Mouse (Mus musculus): Measurements from ENCODE around the gene Zscan26. TPM values are rescaled to one million over a fixed set of nuclear protein-coding genes. Genes with fewer than 3 reads are reported as not detected.
"Not testable (repeated sequence)": the region's sequence is repeated elsewhere in the genome, so short reads cannot be mapped to it uniquely, and the experiment has no call there.

Gene Zscan26
- total and polyA plus RNA-seq, 3 experiments = 14.8 to 21.8 (median 21.8) TPM

DNA sequence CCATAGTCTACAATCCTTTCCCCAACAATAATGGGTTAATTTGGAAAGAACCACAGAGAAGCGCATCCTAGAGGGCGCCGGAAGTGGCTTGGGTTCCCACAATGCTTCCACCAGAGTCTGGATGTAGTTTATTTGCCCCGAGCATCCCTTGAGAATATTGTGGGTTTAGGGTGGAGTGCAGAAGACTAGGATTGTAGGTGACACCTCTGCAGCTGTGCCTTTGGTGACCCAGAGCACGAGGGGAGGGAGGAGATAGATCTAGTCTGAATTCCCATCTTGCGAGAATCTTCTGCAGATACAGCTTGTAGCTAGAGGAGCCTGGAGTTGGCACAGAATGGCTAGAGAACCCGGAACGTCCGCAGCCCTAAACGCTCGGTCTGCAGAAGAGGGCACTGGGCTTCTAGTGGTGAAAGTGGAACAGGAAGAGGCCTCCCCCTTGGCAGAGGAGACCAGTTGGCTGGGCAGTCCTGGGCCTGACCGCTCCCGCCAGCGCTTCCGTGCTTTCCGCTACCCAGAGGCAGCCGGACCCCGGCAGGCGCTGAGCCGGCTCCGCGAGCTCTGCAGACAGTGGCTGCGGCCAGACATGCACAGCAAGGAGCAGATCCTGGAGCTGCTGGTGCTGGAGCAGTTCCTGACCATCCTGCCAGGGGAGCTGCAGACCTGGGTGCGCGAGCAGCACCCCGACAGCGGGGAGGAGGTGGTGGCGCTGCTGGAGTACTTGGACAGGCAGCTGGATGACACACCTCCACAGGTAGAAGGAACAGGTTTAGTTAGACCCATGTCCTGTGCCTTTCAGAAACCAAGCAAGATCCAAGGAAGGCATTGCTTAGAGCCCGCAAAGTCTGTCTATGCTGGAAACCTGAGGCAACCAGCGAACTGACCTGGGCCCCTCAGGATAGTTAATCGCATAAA lies 25.5 kb upstream of the Zscan26 start, which contains the start of the genes Zkscan4 and Gm10065:
Gene Zkscan4 (plus strand): TSS at position 149 of the 912 bp plus-strand sequence.
Gene Gm10065 (minus strand): TSS at position 683 of the 912 bp plus-strand sequence.
- intact Hi-C loops (cut with DNase I) = loop anchor here (2.0 to 5.0 kb wide), 3 partner anchors 26 to 53 kb away; partner anchors contain the start of genes Zkscan8 and Zscan26
- H3K79me2 ChIP-seq (replicated peaks; ENCODE audit: control insufficient read depth, insufficient read depth, low read length); H3K27me3 ChIP-seq (ENCODE audit: control insufficient read depth, insufficient read depth, low read length); H3K36me3 ChIP-seq (ENCODE audit: control insufficient read depth, insufficient read depth, low read length); H3K4me1 ChIP-seq (ENCODE audit: control insufficient read depth, insufficient read depth, low read length): not testable (repeated sequence)
- Histone ChIP-seq H3K4me3 (peak within 1 kb of the TSS; percentile 62), H3K27ac (peak within 1 kb of the TSS; percentile 74), H3K9ac (ENCODE audit: low read depth, low read length) (peak within 1 kb of the TSS; percentile 47)
- WGBS = 7% methylated on average over 31 of the region's 31 CpGs
- peak; percentile 52 for TF ChIP-seq POLR2A (IDR thresholded peaks at IDR 0.05; ENCODE audit: insufficient read depth, low read depth, low read length)
- peak; percentile 66 to 69 for DNase-seq

DNA sequence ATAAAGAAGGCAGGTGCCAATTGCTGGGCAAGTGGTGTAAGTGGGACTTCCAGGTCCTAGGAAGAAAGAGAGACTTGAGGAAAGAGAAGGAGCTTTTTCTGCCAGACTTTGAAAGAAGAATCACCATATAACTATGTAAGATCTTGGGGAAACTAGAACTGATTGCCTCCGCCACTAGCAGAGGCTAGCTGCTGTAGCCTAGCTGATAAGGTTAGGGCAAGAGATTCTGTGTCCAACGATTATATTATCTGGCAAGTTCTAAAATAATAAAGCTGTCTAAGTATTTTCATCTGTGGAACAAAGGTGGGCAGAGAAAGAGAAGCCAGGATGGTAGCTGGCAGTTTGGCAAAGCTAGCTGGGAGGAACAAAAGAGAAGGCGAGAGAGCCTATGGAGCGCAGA lies 18.9 kb upstream of the Zscan26 start:
- no peak for DNase-seq
- intact Hi-C loops (cut with DNase I) = no loop called here
- Histone ChIP-seq H3K4me3 (no peak overlapping the region), H3K4me1 (ENCODE audit: control insufficient read depth, insufficient read depth, low read length) (no peaks in the 10 kb centered on the region; the same call in 1 of the 2 replicates), H3K9ac (ENCODE audit: low read depth, low read length) (no peak overlapping the region), H3K27ac (no peak overlapping the region), H3K36me3 (ENCODE audit: control insufficient read depth, insufficient read depth, low read length) (no peaks in the 10 kb centered on the region), H3K79me2 (replicated peaks; ENCODE audit: control insufficient read depth, insufficient read depth, low read length) (no peaks in the 10 kb centered on the region), H3K27me3 (ENCODE audit: control insufficient read depth, insufficient read depth, low read length) (no peaks in the 10 kb centered on the region)
- no peak for TF ChIP-seq CTCF (IDR thresholded peaks at IDR 0.05)
- no peak for TF ChIP-seq POLR2A (IDR thresholded peaks at IDR 0.05; ENCODE audit: insufficient read depth, low read depth, low read length)
- no peak for TF ChIP-seq EP300 (IDR thresholded peaks at IDR 0.05; ENCODE audit: insufficient read depth, low read depth, low read length)
- 36% methylated on average over 4 of the region's 4 CpGs for WGBS

DNA sequence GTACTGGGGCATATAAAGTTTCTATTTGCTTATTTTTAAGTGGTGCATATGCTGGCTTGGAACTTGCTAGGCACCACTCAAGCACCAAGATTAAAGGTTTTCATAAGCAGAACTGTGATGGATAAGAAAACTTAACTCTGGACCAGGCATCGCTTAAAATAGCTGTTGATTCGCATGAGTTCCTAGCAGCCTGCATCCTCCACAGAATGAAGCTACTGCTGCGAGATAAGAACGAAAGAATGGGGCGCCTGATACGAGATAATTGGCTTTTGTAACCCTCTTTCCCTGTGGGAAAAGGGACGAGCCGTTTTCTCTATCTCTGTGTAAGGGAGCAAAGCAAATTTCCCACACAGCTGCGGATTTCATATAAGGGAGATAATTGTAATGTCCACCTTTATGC lies 15.6 kb upstream of the Zscan26 start:
- H3K9ac ChIP-seq (ENCODE audit: low read depth, low read length) = no peak overlapping the region
- TF ChIP-seq EP300 (IDR thresholded peaks at IDR 0.05; ENCODE audit: insufficient read depth, low read depth, low read length) = no peak
- TF ChIP-seq POLR2A (IDR thresholded peaks at IDR 0.05; ENCODE audit: insufficient read depth, low read depth, low read length) = no peak
- no peak for TF ChIP-seq CTCF (IDR thresholded peaks at IDR 0.05)
- no peak overlapping the region; the same call in 1 of the 2 replicates for H3K4me3 ChIP-seq
- no peaks in the 10 kb centered on the region for H3K27me3 ChIP-seq (ENCODE audit: control insufficient read depth, insufficient read depth, low read length)
- no peaks in the 10 kb centered on the region for H3K36me3 ChIP-seq (ENCODE audit: control insufficient read depth, insufficient read depth, low read length)
- H3K79me2 ChIP-seq (replicated peaks; ENCODE audit: control insufficient read depth, insufficient read depth, low read length) = no peaks in the 10 kb centered on the region
- no peaks in the 10 kb centered on the region; the same call in 1 of the 2 replicates for H3K4me1 ChIP-seq (ENCODE audit: control insufficient read depth, insufficient read depth, low read length)
- no peak overlapping the region for H3K27ac ChIP-seq
- DNase-seq = no peak
- intact Hi-C loops (cut with DNase I) = loop anchor here (5.0 kb wide), 2 partner anchors 67 to 107 kb away; partner anchors contain the start of genes Zkscan3 and Zscan12
- WGBS = 23% methylated on average over 9 of the region's 9 CpGs

DNA sequence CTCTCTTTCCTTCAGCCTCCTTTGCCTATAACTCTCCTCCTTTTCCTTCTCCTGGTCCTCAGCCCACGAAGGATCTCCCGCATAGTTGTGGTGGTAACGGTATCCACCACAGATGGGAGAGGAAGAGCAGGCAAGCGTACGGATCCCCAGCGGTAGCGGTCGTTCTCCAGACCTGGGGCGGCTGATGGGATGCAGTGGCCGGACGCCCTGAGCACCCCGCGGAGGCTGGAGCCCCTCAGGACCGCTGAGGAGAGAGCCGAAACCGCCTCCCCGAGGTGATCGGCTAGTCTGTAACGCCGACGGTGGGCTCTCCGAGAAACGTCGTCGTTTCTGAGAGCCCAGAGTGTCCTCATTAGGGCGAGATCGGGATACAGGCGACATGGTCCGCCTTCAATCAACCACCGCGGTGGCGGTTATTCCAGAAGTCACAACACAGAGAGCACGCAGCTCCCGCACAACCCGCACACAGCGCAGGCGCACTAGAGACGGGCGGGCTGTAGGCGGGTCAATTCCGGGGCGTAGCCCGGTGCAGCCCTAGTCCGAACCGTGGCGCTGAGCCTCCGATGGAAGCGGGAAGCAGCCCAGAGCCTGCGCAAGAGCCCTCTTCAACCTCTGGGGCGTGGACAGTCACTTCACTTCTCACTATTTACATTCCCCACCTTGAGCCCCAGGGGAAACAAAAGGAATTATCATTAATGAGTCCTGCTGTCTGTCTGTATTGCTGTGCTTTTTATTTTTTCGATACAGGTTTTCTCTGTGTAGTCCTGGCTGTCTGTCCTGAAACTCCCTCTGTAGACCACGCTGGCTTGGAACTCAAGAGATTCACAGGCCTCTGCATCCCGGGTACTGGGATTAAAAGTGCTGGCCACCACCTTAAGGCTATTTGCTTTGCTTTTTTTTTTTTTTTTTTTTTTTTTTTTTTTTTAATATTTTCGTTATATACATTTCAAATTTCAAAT lies 14.8 kb upstream of the Zscan26 start, which contains the start of gene Nkapl:
Gene Nkapl (minus strand): TSS at position 449 of the 959 bp plus-strand sequence.
- Histone ChIP-seq H3K4me3 (peak within 1 kb of the TSS; percentile 64), H3K4me1 (ENCODE audit: control insufficient read depth, insufficient read depth, low read length) (no peaks in the 10 kb centered on the region; the same call in 1 of the 2 replicates), H3K27me3 (ENCODE audit: control insufficient read depth, insufficient read depth, low read length) (no peaks in the 10 kb centered on the region), H3K9ac (ENCODE audit: low read depth, low read length) (peak within 1 kb of the TSS; percentile 57), H3K27ac (peak within 1 kb of the TSS; percentile 70), H3K36me3 (ENCODE audit: control insufficient read depth, insufficient read depth, low read length) (no peaks in the 10 kb centered on the region), H3K79me2 (replicated peaks; ENCODE audit: control insufficient read depth, insufficient read depth, low read length) (no peaks in the 10 kb centered on the region)
- WGBS = under 1% methylated on average over 54 of the region's 54 CpGs
- no peak for TF ChIP-seq EP300 (IDR thresholded peaks at IDR 0.05; ENCODE audit: insufficient read depth, low read depth, low read length)
- TF ChIP-seq POLR2A (IDR thresholded peaks at IDR 0.05; ENCODE audit: insufficient read depth, low read depth, low read length) = peak; percentile 89
- TF ChIP-seq CTCF (IDR thresholded peaks at IDR 0.05) = peak; percentile 17; the same call in 1 of the 2 replicates
- peak; percentile 87 to 90 for DNase-seq
- intact Hi-C loops (cut with DNase I) = loop anchor here (5.0 kb wide), 2 partner anchors 66 to 106 kb away; partner anchors contain the start of genes Zkscan3 and Zscan12

DNA sequence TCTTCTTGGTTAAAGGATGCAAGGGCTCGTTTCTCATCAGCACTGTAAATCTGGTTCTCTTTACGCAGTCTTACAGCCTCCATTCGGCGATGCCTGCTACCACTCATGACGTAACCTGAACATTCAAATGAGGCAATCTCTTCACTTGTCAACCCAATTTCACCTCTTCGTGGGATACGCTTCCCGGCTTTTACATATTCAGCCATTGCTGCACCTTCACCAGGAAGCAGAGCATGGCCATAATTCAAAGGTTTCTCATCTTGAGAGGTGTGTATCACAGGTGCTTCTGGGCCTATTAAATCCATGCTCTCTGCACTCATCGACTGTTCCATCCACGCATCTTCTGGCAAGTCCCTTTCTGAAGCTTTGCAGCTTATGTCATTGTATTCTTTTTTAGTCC lies 13.8 kb upstream of the Zscan26 start:
- H3K4me1 ChIP-seq (ENCODE audit: control insufficient read depth, insufficient read depth, low read length) = no peaks in the 10 kb centered on the region; the same call in 1 of the 2 replicates
- intact Hi-C loops (cut with DNase I) = loop anchor here (5.0 kb wide), 2 partner anchors 65 to 105 kb away; partner anchors contain the start of genes Zkscan3 and Zscan12
- H3K79me2 ChIP-seq (replicated peaks; ENCODE audit: control insufficient read depth, insufficient read depth, low read length) = no peaks in the 10 kb centered on the region
- H3K4me3 ChIP-seq = no peak overlapping the region
- 87% methylated on average over 10 of the region's 10 CpGs for WGBS
- H3K36me3 ChIP-seq (ENCODE audit: control insufficient read depth, insufficient read depth, low read length) = no peaks in the 10 kb centered on the region
- no peaks in the 10 kb centered on the region for H3K27me3 ChIP-seq (ENCODE audit: control insufficient read depth, insufficient read depth, low read length)
- TF ChIP-seq POLR2A (IDR thresholded peaks at IDR 0.05; ENCODE audit: insufficient read depth, low read depth, low read length) = no peak
- TF ChIP-seq CTCF (IDR thresholded peaks at IDR 0.05) = no peak
- no peak for TF ChIP-seq EP300 (IDR thresholded peaks at IDR 0.05; ENCODE audit: insufficient read depth, low read depth, low read length)
- DNase-seq = no peak
- no peak overlapping the region for H3K9ac ChIP-seq (ENCODE audit: low read depth, low read length)
- H3K27ac ChIP-seq = no peak overlapping the region

DNA sequence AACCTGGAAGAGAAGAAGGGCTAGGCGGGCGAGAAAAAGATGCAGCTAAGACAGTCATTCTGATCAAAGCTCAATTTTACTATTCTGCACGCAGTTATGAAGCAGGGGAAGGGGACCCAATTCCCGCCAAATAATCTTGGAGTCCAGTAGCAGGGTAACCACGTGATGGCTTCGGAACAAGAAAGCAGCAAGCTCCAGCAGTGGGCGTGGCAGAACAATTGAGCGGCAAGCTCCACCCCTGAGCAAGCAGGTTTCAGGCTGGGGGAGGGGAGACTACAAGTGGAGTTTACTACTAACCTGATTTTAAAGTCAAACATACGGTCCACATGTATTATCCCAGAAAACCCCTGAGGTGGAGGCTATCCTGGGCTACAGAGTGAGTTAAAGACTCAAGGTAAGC lies 9.0 kb upstream of the Zscan26 start:
- DNase-seq; H3K9ac ChIP-seq (ENCODE audit: low read depth, low read length); intact Hi-C loops (cut with DNase I); H3K79me2 ChIP-seq (replicated peaks; ENCODE audit: control insufficient read depth, insufficient read depth, low read length); H3K4me3 ChIP-seq; H3K27me3 ChIP-seq (ENCODE audit: control insufficient read depth, insufficient read depth, low read length); H3K27ac ChIP-seq; H3K36me3 ChIP-seq (ENCODE audit: control insufficient read depth, insufficient read depth, low read length); H3K4me1 ChIP-seq (ENCODE audit: control insufficient read depth, insufficient read depth, low read length): not testable (repeated sequence)
- 57% methylated on average over 9 of the region's 9 CpGs for WGBS
